Mouse (Mus musculus): ENCODE results near the gene Gm37596. TPM values are rescaled to one million over a fixed set of nuclear protein-coding genes. Genes with fewer than 3 reads are reported as not detected.

The Gm37596 gene
- polyA plus RNA-seq (2017; shearing (Covaris generic)), result not detected

GRCm38 (mm10) chr3:93692970-93693369, at the start of gene Gm37596:
Gm37596 (minus strand) TSS chr3:93693070.

DNA sequence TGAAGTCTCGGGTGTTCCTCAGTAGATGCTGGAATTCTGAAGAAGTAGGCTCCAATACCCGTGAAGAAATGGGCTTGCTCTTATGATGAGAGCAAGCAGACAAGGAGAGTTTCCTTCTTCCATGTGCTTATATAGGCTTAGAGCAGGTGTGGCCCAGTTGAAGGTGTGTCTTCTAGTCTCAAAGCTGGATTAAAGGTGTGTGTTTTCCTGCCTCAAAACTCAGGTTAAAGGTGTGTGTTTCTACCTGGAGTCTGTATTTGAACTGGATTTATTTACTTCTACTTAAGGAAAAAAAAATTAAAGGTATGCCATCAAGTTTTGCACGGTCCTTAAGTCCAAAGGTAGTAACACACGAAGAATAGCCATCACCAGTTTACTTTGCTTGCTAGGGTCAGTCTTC, 16.7 kb downstream of the Gm37596 start, which contains the start of gene Tdpoz1:
Gene Tdpoz1, minus strand, starts transcription at position 101 of the 400 bp plus-strand sequence.

DNA sequence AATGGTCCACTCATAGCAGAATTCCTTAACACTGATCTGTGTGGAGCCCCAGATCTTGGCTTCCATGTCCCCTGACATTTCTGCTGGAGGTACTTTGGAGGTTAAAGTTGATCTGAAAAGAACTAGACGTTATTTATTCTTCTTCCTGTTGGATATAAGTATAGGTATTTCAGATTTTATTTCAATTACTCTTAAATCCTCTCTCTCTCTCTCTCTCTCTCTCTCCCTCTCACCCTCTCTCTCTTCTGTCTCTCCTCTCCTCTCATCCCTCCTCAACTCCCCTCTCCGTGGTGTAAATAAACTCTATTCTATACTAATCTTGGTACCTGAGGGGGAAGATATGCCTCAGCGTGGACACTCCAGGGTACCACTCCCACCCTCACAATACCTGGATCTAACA, 40.3 kb downstream of the Gm37596 start, which contains the start of gene Tdpoz2:
Gene Tdpoz2, minus strand, starts transcription at position 101 of the 400 bp plus-strand sequence.

Other genes starting within 250 kb of the Gm37596 start
- not detected for gene Tchhl1, start 224.3 kb downstream of the Gm37596 start, polyA plus RNA-seq (2017; shearing (Covaris generic))
- 924 TPM for gene S100a11, start 172.6 kb downstream of the Gm37596 start, polyA plus RNA-seq (2017; shearing (Covaris generic))
- 1,093 TPM for gene S100a10, start 138.0 kb downstream of the Gm37596 start, polyA plus RNA-seq (2017; shearing (Covaris generic))
- gene Tdpoz2, start 40.4 kb downstream of the Gm37596 start, polyA plus RNA-seq (2017; shearing (Covaris generic)), result not detected
- gene Tdpoz1, start 16.8 kb downstream of the Gm37596 start, polyA plus RNA-seq (2017; shearing (Covaris generic)), result not detected
- not detected for gene Gm5773, start 79.9 kb upstream of the Gm37596 start, polyA plus RNA-seq (2017; shearing (Covaris generic))
- gene Tdpoz4, start 103.3 kb upstream of the Gm37596 start, polyA plus RNA-seq (2017; shearing (Covaris generic)), result not detected
- gene Tdpoz3, start 132.9 kb upstream of the Gm37596 start, polyA plus RNA-seq (2017; shearing (Covaris generic)), result not detected

All from inflammation-experienced regulatory T-cells, adult 16 weeks (primary cell).